Mouse (Mus musculus) small intestine, adult 2 months (tissue): Measurements from ENCODE around the gene Pigv.

ENCODE experiments used
- CTCF ChIP-seq: fragments of 200-500 bp; IDR thresholded peaks from 2 replicates; pipeline ENCODE4 v1.5.1; 2012; ENCODE audit warnings: low read depth, mild to moderate bottlenecking, control low read depth, inconsistent platforms, low read length, moderate library complexity, mixed read lengths; ENCODE audit not compliant: insufficient replicate concordance, insufficient read length; ENCODE audit errors: extremely low read depth
- POLR2A ChIP-seq: fragments of 200-500 bp; IDR thresholded peaks from 2 replicates; pipeline ENCODE4 v1.6.1; 2012; ENCODE audit warnings: low read depth, mild to moderate bottlenecking, control low read depth, inconsistent platforms, low read length, moderate library complexity

GRCm38 (mm10) chr4:133700905-133701368 is 28.5 kb upstream of the Pigv start:
- no peak for TF ChIP-seq CTCF
- no peak for TF ChIP-seq POLR2A
